Comparison of ENCODE assay signal across 25 mouse cellular contexts in the genomic region with DNA sequence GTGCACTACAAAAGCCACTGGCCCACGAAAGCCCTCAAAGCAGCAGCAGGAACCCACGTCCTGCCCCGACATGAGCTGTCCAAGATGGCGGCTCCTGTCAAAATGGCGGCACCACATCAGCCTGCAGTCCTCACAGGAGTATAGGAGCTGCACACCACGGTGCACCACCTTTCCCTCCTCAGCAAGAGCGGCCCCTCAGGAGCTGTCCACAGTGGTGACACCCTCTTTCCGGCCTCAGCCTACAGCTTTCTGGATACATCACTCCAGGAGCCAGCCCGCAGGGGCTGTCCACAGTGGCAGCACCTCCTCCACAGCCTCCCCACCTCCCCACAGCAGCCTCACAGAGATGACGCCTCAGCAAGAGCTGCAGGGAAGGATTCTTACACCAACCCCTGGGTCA. TPM values are rescaled to one million over a fixed set of nuclear protein-coding genes. Genes with fewer than 3 reads are reported as not detected.
A peak's percentile ranks its signal among the peaks of the same experiment; 100 is the strongest.
DNase-seq lines count a peak whose midpoint lies in the region; TF ChIP-seq lines count a peak whose summit lies in the region.
"Had no signal": no experiment of that assay in that cellular context is flagged by ENCODE, and none has a peak within 500 bp of the region (broad histone marks: within the 10 kb centered on the region; RNA-seq: fewer than 3 reads in every experiment).

No protein-coding gene starts in this region.

- peaks cover 7% of the 10 kb centered on the region; the same call in 1 of the 2 replicates for H3K36me3 ChIP-seq in heart, embryonic 10.5 days
- peaks cover 2% of the 10 kb centered on the region for H3K36me3 ChIP-seq in ES-E14 (ENCODE audit: control insufficient read depth, insufficient read depth, low read length, poor library complexity, severe bottlenecking)
- peaks cover 9% of the 10 kb centered on the region for H3K36me3 ChIP-seq in embryonic facial prominence, embryonic 10.5 days (replicated peaks)
- no peaks in the 10 kb centered on the region for H3K36me3 ChIP-seq in thymus, adult 2 months (ENCODE audit: control insufficient read depth, insufficient read depth, low read length)
- H3K36me3 ChIP-seq: heart, embryonic 12.5 days; heart, embryonic 15.5 days; hindbrain, embryonic 13.5 days; intestine, embryonic 15.5 days had no signal

- peak; percentile 73 for DNase-seq in heart, adult 11 months
- DNase-seq in heart, embryonic 10.5 days (ENCODE audit: low spot score), result no peak
- DNase-seq in ES-E14 (ENCODE audit: low read depth, low spot score), result peak; percentile 15
- DNase-seq in embryonic facial prominence, embryonic 10.5 days (ENCODE audit: low spot score), result no peak
- DNase-seq in thymus, postnatal 14 days, result no peak
- no peak for DNase-seq in thymus, adult 2 months
- DNase-seq: adrenal gland, adult 2 months; adrenal gland, postnatal 14 days; cerebellum, adult 11-12 months; cerebellum, adult 8-10 months; cerebellum, postnatal 10 days; cerebellum, postnatal 36 days; embryo, embryonic 11 days; gastrocnemius, postnatal 10 days; gastrocnemius, postnatal 36 days; heart, postnatal 10 days; heart, postnatal 36 days had no signal

- no peak overlapping the region for H3K27ac ChIP-seq in heart, embryonic 10.5 days
- no peak overlapping the region for H3K27ac ChIP-seq in ES-E14 (ENCODE audit: insufficient read depth, low read depth, low read length, poor library complexity, severe bottlenecking)
- H3K27ac ChIP-seq in embryonic facial prominence, embryonic 10.5 days (replicated peaks), result no peak overlapping the region
- no peak overlapping the region for H3K27ac ChIP-seq in thymus, adult 2 months (ENCODE audit: control insufficient read depth, insufficient read depth, low read length)
- H3K27ac ChIP-seq: forebrain, embryonic 10.5 days; forebrain, embryonic 13.5 days; heart, embryonic 15.5 days; hindbrain, embryonic 10.5 days; hindbrain, embryonic 13.5 days; intestine, embryonic 15.5 days had no signal

- H3K27me3 ChIP-seq in heart, embryonic 10.5 days (ENCODE audit: insufficient read depth, poor library complexity, severe bottlenecking), result no peaks in the 10 kb centered on the region
- no peaks in the 10 kb centered on the region for H3K27me3 ChIP-seq in embryonic facial prominence, embryonic 10.5 days (replicated peaks; ENCODE audit: low read depth, poor library complexity, severe bottlenecking)
- no peaks in the 10 kb centered on the region for H3K27me3 ChIP-seq in thymus, adult 2 months (ENCODE audit: control insufficient read depth, insufficient read depth, low read length)
- H3K27me3 ChIP-seq: forebrain, embryonic 13.5 days; heart, embryonic 12.5 days; heart, embryonic 15.5 days; hindbrain, embryonic 13.5 days; intestine, embryonic 15.5 days had no signal

- no peak overlapping the region for H3K9ac ChIP-seq in ES-E14 (ENCODE audit: insufficient read depth, low read depth, low read length, poor library complexity, severe bottlenecking)
- H3K9ac ChIP-seq: forebrain, embryonic 13.5 days; heart, embryonic 12.5 days; heart, embryonic 15.5 days; hindbrain, embryonic 13.5 days; intestine, embryonic 15.5 days had no signal

- H3K4me1 ChIP-seq in heart, embryonic 10.5 days, result peaks cover 10% of the 10 kb centered on the region; the same call in 1 of the 2 replicates
- H3K4me1 ChIP-seq in ES-E14 (ENCODE audit: control insufficient read depth in 2 of 2, insufficient read depth in 2 of 2, low read length in 2 of 2, poor library complexity in 1 of 2), result no peaks in the 10 kb centered on the region; a peak in 1 of 4 replicates
- no peaks in the 10 kb centered on the region for H3K4me1 ChIP-seq in embryonic facial prominence, embryonic 10.5 days
- no peaks in the 10 kb centered on the region for H3K4me1 ChIP-seq in thymus, adult 2 months (replicated peaks; ENCODE audit: control insufficient read depth, insufficient read depth, low read length)
- H3K4me1 ChIP-seq: heart, embryonic 15.5 days had no signal

- in situ Hi-C loops in ES-E14 (cut with MboI; ENCODE audit: low sequenced_read_pairs in 2 of 2, unreplicated experiment in 2 of 2), result no loop called here

- no peak for TF ChIP-seq CTCF in thymus, adult 2 months (IDR thresholded peaks at IDR 0.05; ENCODE audit: borderline replicate concordance, control insufficient read depth, extremely low read depth, insufficient read depth, low read length, poor library complexity)

- TF ChIP-seq POLR2A in thymus, adult 2 months (IDR thresholded peaks at IDR 0.05; ENCODE audit: control insufficient read depth, extremely low read depth, insufficient read depth, low read length, poor library complexity), result no peak

- no peak overlapping the region for H3K4me3 ChIP-seq in heart, embryonic 10.5 days
- peak overlapping the region in 1 of 2 experiments; percentile 7; a peak in 1 of 4 replicates for H3K4me3 ChIP-seq in ES-E14 (ENCODE audit: insufficient read depth in 1 of 2, low read depth in 1 of 2, low read length in 2 of 2, poor library complexity in 1 of 2, severe bottlenecking in 1 of 2)
- 0 out of 2 replicates have a peak overlapping the region, but pooled peaks have one; percentile 13 for H3K4me3 ChIP-seq in embryonic facial prominence, embryonic 10.5 days
- H3K4me3 ChIP-seq in thymus, adult 2 months (ENCODE audit: control insufficient read depth, insufficient read depth, low read length), result no peak overlapping the region
- H3K4me3 ChIP-seq: forebrain, embryonic 10.5 days; forebrain, embryonic 13.5 days; heart, embryonic 12.5 days; heart, embryonic 15.5 days; hindbrain, embryonic 10.5 days; hindbrain, embryonic 13.5 days; intestine, embryonic 15.5 days had no signal

- 80% methylated on average over 10 of the region's 10 CpGs for WGBS in heart, embryonic 10.5 days
- WGBS in embryonic facial prominence, embryonic 10.5 days, result 90% methylated on average over 10 of the region's 10 CpGs
- WGBS in thymus, adult 2 months, result 95% methylated on average over 10 of the region's 10 CpGs

- 0 out of 2 replicates have a peak, but pooled peaks cover 4% of the 10 kb centered on the region for H3K9me3 ChIP-seq in heart, embryonic 10.5 days
- H3K9me3 ChIP-seq in ES-E14 (ENCODE audit: control insufficient read depth, insufficient read depth, low read depth, low read length), result no peaks in the 10 kb centered on the region
- peaks cover 3% of the 10 kb centered on the region for H3K9me3 ChIP-seq in embryonic facial prominence, embryonic 10.5 days
- H3K9me3 ChIP-seq: forebrain, embryonic 13.5 days; intestine, embryonic 15.5 days had no signal

TF ChIP-seq in ES-E14, 5 proteins besides CTCF, POLR2A, EP300 and RAD21:
- no peak for TF ChIP-seq ZNF384 (IDR thresholded peaks at IDR 0.05; ENCODE audit: low read depth, low read length)
- TF ChIP-seq ZC3H11A (IDR thresholded peaks at IDR 0.05; ENCODE audit: borderline replicate concordance, low read depth, low read length), result no peak
- no peak for TF ChIP-seq HCFC1 (IDR thresholded peaks at IDR 0.05; ENCODE audit: borderline replicate concordance, insufficient read depth, low read length)
- TF ChIP-seq MAFK (IDR thresholded peaks at IDR 0.05; ENCODE audit: insufficient read depth, low read depth, low read length), result no peak
- TF ChIP-seq CHD2 (IDR thresholded peaks at IDR 0.05; ENCODE audit: low read depth, low read length), result no peak

RNA-seq across cellular contexts. Expression of gene Zfp599, which starts 2.9 kb away (rescaled TPM):
- 5.1 and 5.4 TPM in 2 replicates for polyA plus RNA-seq in heart, embryonic 10.5 days (2016; fragmentation: Nextera tagmentation; extraction: Ambion mirVana)
- total RNA-seq in ES-E14 (2012; rRNA removed), result 9.6 and 11.3 TPM in 2 replicates
- 8.3 and 9.3 TPM in 2 replicates for polyA plus RNA-seq in embryonic facial prominence, embryonic 10.5 days (2016; fragmentation: Nextera tagmentation; extraction: Ambion mirVana)
- 0.62 and 0.88 TPM in 2 replicates for polyA plus RNA-seq in thymus, adult 2 months (2012; rRNA removed)
- total RNA-seq: gastrocnemius, adult 18-20 months; gastrocnemius, postnatal 36 days had no signal

RNA-seq across cellular contexts. Expression of gene Zfp809, which starts 37.1 kb away (rescaled TPM):
- 17.2 and 19.2 TPM in 2 replicates for polyA plus RNA-seq in heart, embryonic 10.5 days (2016; fragmentation: Nextera tagmentation; extraction: Ambion mirVana)
- 90.7 and 129 TPM in 2 replicates for total RNA-seq in ES-E14 (2012; rRNA removed)
- 11.2 and 12.7 TPM in 2 replicates for polyA plus RNA-seq in embryonic facial prominence, embryonic 10.5 days (2016; fragmentation: Nextera tagmentation; extraction: Ambion mirVana)
- polyA plus RNA-seq in thymus, adult 2 months (2012; rRNA removed), result 20.8 and 23.0 TPM in 2 replicates

RNA-seq across cellular contexts. Expression of gene Zfp810, which starts 44.8 kb away (rescaled TPM):
- 17.2 and 19.9 TPM in 2 replicates for polyA plus RNA-seq in heart, embryonic 10.5 days (2016; fragmentation: Nextera tagmentation; extraction: Ambion mirVana)
- total RNA-seq in ES-E14 (2012; rRNA removed), result 7.8 and 14.3 TPM in 2 replicates
- polyA plus RNA-seq in embryonic facial prominence, embryonic 10.5 days (2016; fragmentation: Nextera tagmentation; extraction: Ambion mirVana), result 26.3 and 29.7 TPM in 2 replicates
- polyA plus RNA-seq in thymus, adult 2 months (2012; rRNA removed), result 10.9 and 11.5 TPM in 2 replicates

Comparison
In these comparisons a context has a peak if more than half of its experiments do, and no peak if none do; other contexts are left out.
1. DNase-seq: peak in heart, adult 11 months (single experiment) and ES-E14 (single experiment); none in heart, embryonic 10.5 days (single experiment), embryonic facial prominence, embryonic 10.5 days (single experiment), thymus, postnatal 14 days (single experiment) and thymus, adult 2 months (single experiment).